Mouse (Mus musculus) yolk sac, embryonic 10.5 days (tissue): Measurements from ENCODE around the gene Gm11444.
A peak's percentile ranks its signal among the peaks of the same experiment; 100 is the strongest.

Experiments used
- DNase-seq: peaks from one replicate; pipeline ENCODE4 v3.0.0-alpha.2; 2017; ENCODE audit warnings: low spot score

The Gm11444 gene

DNA sequence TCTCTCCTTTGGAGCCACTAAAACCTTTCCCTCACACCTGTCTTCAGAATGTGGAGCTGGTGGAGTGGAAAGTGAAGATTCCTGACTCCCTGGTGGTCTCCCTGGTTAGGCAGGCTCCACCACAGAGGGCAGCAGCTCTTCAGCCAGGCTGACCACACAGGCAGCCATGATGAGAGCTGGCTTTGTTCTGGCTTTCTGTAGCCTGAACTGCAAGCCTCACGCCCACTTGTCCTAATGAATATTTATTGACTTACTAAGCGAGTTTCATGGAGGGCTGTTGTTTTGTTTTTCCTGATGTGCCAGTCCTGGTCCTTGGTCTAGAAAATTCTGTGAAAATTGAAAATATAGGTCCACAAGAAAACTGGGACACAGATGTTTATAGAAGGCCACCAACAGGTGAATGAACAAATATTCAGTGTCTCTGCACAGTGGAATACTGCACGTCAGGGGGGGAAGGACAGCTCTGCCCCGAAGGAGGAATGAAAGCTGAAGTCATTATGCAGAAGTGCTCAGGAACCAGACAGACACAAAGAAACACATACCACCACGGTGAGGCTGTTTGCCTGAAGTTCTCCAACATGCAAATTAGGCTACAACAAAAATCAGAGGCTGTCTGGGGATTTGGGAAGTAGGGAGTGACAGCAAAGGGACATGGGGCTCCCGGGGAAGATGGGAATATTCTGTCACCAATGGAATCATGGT is 8.0 kb upstream of the Gm11444 start:
- no peak for DNase-seq

DNA sequence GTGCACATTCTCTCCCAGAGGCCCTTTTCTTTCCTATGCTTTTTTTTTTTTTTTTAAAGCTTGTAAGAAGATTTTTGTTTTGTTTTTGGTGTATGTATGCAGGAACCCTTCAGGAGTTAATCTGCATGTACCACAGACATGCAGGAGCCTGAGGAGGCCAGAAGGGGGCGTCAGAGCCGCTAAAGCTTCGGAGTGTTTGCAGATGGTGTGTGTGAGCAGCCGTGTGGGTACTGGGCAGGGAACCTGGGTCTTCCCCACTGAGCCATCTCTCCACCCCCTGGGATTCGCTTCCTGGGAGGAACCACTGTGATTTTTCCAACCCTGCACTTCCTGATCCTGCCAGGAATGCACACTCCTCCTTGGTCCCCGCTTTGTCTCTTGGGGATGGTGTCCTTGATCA is 625 bp upstream of the Gm11444 start:
- DNase-seq, result no peak

DNA sequence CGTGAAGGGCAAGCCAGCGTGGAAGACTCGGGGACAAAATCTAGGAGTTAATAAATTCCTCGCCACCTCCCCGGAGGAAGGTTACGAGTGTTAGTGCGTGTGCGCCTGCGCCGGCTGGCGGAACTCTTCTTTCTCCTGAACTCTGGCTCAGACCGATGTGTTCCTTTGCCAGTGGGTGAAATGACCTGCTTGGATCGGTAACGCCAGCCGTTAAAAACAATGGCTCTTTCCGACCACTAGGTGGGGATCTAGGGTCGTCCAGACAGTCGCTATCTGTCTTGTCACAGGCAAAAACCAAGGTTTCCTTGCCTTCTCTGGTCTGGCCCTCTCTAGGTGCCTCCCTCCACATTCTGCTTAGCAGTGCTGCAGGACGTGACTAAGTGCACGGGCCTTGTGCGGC is 1.1 kb downstream of the Gm11444 start:
- peak; percentile 73 for DNase-seq

DNA sequence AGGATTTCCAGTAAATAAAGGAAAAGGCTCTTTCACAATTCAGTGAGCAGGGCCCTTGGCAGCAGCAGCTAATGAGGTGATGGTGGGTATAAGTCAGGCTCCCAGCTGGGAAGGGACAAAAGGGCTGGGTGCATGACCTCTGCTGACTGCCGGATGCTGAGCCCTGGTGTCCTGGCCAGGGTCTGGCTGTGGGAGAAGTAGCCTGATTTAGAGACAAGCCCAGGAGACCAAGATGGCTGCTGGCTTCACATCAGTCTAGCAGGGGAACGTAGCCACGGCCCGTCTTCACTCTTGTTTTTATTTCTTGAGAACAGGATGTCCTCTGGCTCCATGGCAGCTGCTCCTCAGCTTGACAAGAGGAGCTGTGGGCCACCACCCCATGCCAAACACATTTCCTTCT is 3.6 kb downstream of the Gm11444 start:
- no peak for DNase-seq

DNA sequence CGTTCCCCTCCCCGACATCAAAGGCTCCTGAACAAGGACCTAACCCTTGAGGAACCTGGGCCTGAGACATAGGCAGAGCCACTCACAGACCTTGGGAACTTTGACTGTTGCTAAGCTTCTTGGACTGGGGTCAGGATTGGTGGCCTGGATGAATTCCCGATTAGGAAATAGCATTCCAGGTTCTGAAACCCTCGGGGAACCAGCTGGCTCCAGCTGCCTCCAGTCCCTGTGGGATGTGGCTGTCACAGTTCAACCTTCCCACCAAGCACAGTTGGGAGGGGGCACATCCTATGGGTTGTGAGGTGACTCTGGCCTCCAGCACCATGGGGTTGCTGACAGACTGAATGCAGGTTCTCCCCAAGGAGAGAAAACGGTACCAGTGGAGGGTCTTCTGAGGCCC is 4.2 kb downstream of the Gm11444 start:
- DNase-seq, result no peak

DNA sequence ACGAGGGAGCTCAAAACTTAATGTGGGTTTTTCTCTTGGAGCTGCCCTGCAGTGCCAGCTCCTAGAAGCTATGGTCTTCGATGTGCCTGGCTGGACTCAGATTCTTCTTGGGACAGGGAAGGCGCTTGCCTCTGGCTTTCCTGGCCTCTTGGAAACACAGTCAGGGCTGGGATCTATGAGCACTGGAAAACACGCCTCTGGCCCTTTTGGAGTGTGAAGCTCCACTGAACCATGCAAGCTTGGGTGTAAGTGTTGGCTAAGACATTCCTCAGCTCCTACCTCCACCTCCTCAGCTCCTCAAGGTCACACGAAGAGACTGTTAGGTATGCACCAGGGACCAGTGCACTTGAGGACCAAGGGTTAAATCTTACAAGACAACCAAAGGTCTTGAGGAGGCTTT is 5.2 kb downstream of the Gm11444 start:
- peak; percentile 25 for DNase-seq

DNA sequence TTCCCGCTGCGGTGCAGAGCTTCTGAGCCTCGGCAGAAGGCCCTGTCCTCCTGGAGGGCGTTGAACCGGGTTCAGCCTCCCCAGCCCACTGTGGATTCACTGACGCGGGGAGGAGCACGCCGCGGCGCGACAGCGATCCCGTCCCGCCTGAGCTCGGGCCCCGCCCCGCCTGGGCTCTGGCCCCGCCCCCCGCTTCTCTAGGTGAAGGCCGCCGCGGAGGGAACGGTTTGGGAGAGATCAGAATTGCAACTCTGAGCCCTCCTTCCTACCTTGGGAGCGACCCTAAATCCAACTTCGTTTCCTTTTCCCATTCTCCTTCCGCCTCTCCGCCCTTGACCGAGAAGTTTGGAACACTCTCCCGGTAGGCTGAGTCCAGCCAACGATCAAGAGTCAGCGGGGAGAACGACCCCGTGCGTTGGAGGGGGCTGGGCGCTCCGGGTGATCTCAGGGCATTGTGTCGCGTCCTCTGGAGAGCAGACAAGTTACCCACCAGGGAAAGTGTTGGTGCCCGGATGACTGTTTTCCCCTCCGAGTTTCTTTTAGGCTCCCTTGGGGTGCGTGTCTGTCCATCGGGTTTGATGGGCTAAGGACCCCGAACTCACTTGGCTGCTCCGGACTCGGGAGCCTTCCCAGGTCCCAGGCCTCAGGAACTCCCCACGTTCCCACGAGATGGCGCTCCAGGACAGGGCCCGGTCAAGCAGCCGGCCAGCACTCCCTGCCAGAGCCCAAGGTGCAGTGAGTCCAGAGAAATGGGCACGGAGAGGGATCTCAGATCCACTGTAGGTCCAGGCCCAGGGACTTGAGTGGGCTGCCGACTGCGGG is 5.8 kb downstream of the Gm11444 start:
- peak; percentile 84 for DNase-seq

DNA sequence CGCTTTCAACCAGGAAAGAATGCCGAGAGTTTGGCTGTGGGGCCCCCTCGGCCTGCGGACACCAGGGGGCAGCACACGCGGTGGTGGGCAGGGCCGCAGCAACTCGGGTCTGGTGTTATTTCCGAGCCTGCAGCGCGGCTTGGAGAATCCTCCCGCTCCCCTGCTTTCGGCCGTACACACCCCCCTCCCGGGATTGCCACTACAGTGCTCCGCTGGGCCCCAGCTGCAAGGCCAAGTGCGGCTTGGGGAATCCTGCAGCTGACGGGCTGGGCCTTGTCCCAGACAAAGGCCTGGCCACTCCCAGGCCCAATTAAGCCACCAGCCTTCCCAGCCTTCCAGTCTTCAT is 6.8 kb downstream of the Gm11444 start:
- DNase-seq, result peak; percentile 73

DNA sequence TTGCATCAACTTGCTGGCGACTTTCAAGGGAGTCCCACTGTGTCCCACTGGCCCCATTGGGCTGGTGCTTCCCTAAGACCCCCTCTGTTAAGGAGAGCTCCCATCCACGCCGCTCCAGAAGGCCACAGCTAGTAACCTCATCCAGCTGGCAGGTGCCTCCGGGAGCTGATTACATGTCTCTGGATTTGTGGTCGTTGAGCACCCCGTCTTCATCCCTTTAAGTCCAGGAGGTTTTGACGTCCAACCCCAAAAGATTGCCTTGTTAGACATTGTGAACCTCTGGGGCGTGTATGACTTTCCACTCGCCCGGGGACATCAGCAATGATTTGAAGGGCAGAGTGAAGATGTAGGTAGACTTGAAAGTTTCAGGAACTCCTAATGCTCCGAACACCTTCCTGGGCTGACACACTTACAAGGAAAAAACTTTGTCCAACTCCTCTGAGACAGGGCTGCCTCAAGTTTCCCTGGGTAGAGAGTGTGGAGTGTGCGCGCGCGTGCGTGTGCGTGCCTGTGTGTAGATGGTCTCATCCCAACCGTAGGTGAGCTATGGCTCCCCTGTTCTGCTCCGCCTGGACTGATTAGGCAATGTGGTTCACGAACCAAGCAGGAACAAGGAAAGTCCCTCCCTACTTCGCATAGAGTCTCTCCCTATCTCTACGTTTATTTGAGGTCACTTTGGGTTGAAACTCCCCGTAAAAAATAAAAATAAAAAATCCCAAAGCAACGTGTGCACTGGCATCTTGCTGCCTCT is 7.4 kb downstream of the Gm11444 start:
- DNase-seq, result no peak

DNA sequence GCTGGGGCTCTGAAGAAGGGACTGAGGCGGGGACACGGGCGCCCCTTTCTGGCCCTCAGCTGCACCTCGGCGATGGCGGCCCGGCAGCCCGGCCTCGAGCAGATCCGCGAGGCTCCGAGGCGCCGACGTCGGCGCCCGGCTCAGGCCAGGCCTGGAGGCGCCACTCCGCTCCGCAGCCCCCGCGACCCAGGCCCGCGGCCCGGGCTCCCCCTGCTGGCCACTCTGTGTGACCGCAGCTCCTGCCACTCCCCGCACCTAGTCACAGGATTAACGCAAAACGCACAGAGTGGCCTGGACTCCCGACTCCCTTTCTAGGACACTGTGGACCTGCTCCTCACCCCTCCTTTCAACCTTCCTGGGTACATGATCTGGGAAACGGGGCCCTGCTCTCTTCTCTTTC is 8.2 kb downstream of the Gm11444 start:
- DNase-seq, result peak; percentile 73

DNA sequence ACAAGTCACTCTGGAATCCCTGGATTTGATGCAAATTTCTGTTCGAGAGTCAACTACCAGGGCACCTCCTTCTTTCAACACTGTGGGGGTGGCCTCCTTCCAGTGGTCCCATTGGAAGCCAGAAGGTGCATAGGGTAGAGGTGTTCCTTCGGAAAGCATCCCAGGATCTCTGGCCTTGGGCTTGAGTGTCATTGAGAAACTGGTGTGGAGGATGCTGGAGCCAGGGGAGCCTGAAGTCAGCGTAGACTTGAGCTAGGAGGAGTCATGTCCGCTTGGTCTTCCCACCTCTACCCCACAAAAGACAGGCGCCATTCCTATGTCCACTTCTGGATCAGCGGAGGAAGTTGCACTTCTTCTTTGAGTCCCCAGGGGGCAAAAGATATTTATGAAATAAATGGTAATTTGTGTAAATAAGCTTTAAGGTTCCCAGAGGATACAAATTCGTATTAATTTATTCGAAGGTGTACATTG is 8.9 kb downstream of the Gm11444 start:
- peak; percentile 17 for DNase-seq

DNA sequence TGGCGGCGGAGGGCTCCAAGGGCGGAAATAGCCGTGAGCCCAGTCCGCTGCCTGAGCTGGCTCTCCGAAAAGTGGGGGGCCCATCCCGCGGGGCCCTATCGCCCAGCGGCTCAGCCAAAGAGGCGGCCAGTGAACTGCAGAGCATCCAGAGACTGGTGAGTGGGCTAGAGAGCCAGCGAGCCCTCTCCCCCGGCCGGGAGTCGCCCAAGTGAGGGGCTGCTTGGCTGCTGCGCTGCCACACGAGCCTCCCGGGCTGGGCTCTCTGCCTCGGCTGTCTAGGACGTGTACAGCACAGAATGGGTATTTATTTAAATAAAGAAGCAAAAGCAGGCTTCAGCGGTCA is 9.4 kb downstream of the Gm11444 start:
- no peak for DNase-seq

DNA sequence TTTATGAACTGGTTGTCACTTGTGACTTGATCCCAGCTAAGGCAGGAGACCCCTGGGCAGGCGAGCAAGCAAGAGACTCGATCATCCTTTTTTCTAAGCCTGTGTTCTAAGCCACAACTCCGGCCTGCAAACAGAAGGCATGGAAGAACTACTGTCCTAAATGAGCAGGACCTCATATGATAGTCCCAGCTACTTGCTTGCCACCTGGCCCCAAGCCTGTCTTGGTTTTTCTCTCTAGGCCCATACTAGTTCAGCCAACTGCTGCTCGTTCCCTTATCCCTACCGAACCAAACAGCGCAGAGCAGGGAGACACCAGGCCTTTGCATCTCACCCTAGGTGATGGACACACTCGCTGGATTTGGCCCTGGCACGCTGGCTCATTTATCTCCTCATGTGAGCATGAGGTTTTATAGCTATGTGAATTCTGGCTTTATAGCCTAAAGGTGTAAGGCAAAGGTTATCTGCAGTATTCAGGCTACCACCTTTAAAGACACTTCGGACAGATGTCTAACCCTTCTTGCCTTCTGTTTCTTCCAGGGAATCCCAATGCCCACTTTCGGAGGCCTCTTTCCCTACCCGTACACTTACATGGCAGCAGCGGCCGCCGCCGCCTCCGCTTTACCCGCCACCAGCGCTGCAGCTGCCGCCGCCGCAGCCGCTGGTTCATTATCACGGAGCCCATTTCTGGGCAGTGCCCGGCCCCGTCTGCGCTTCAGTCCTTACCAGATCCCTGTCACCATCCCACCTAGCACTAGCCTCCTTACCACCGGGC is 9.9 kb downstream of the Gm11444 start:
- DNase-seq, result no peak

DNA sequence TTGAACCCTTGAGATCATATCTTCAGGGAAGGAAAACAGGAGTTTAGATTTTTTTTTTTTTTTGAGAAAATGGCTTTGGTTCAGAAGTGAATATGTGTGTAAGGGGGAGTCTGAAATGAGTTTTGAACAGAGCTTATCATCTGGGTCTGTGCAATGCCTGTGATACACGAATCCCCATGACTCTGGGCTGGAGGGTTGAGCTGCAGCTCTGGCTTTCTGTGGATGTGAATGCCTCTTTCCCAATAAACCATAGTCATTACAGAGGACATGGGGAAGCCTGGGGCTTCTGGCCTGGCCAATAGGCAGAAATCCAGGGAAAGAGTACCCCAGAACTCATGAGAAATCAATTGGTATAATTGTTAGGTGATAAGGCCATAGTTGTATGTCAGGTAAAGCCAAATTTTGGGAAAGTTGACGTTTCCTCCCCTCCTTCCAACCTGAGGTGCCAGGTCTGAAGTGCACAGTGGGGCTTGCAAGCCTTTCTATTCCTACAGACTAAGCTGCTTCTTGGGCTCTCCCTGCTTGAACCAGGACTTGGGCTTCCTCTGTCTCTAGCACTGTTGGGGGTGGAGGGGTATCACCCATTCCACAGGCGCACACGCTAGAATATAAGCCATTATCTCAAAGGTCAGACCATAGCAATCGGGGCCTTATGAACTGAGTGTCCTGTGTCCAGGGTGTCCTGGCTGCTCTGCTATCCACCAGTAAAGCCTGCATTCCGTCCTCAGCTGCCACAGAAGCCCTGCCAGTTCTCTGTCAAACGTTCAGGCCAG is 10.7 kb downstream of the Gm11444 start:
- no peak for DNase-seq

DNA sequence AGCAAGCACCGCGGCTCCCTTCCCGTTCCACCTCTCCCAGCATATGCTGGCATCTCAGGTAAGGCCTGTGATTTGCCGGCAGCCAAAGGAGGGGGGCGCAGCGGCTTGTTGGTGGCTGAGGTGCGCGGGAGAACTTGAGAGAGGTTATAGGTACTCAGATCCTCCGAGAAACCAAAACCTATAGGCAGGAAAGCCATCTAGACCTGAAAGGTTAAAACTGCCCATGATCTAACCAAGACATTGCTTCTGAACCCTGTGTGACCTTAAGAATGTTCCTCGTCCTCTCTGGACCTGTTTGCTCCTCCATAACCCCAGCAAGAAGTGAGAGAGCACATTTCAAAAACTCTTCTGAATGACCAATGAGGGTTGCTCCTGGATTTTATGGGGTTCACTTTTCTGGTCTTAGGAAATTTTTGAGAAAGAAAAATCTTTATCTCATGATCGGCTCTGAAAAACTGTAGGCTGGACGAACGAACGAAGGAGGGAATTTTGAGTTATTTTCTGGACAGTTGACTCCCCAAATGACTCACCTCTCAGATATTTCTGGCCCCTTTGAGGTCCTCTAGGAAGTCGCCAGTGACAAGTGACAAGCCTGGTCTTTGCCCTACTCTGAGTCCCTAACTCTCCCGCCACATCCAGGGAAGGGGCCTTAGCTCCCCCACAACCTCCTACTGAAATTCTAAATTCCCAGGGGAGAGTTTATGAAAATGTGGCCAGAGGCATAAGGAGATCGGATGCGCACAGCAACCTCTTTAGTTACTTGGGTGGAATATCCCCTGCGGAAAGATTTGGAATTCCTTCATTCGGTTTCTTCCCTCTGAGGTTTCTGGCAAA is 11.5 kb downstream of the Gm11444 start:
- DNase-seq, result no peak

DNA sequence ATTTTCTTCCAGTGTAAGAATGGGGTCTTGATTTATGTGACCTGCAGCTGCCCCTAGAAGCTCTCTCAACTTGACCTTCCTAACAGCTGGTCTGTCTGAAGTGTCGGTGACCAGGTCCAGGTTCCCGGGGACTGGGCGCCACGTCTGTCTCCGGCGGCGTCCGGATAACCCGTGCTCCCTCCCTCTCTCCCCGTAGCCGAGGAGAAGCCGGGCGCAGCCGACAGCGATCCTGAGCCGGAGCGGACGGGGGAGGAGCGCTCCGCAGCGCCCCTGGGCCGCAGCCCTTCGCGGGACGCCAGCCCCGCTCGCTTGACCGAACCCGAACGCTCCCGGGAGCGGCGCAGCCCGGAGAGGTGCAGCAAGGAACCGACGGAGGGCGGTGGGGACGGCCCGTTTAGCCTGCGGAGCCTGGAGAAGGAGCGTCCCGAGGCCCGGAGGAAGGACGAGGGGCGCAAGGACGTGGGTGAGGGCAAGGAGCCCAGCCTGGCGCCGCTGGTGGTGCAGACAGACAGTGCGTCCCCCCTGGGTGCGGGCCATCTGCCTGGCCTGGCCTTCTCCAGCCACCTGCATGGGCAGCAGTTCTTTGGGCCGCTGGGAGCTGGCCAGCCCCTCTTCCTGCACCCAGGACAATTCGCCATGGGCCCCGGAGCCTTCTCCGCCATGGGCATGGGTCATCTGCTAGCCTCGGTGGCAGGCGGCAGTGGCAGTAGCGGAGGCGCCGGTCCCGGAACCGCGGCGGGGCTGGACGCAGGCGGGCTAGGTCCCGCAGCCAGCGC is 12.3 kb downstream of the Gm11444 start:
- DNase-seq, result no peak

DNA sequence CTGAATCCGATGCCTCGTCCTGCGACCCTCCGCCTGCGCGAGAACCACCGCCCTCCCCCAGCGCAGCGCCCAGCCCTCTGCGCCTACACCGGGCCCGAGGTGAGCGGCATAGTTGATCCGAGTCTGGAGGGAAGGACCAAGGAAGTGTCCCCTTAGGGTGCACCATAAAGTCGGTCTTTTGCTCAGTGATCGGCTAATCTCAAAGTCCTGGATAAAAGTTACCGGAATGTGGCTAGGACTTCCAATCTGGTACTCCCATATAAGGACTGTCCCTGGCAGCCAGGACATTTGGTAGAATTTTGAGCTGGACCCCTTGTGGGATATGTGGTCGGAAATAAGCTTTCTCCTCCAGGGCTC is 12.9 kb downstream of the Gm11444 start:
- no peak for DNase-seq

DNA sequence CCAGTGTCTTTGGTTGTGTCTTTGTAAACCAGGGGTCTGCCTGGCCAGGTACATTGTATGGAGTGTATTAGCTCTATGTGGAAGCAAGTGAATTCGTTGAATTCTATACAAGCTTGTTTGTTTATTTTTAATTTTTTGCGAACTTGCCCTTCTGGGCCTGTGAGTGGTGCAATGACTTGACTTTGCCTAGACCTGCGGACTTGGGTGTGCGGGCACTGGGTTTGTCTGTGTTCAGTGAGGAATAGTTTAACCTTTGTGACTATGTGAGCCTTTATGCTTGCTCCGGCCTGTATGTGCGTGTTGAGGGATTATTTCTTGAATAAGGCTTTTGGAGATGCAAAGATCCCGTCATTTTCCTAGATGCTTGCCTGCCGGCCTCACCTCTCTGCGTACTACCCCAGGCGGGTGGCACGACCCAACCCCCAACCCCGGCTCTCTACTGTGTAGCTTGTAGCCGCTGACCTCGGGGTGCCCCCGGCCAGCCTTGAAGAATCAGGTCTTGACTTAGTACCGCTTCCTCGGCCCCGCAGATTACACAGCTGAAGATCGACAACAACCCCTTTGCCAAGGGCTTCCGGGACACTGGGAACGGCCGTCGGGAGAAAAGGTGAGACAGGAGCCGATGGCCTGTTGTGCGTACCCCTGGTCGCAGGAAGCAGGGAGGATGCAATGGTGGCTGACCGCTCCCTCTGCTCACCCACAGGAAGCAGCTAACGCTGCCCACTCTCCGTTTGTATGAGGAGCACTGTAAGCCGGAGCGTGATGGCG is 13.4 kb downstream of the Gm11444 start:
- no peak for DNase-seq
